Mouse (Mus musculus) C3H10T1/2 (cell line): ENCODE data around the gene Slc5a1. TPM values are rescaled to one million over a fixed set of nuclear protein-coding genes. Genes with fewer than 3 reads are reported as not detected.

Experiments
- polyA plus RNA-seq, 2 experiments: library from polyadenylated mRNA; unstranded; fragments of >200 nt; fragmentation: generic; extraction: Trizol; gene quantifications; one replicate each; pipeline ENCODE4 v1.2.1; 2012; ENCODE audit warnings: missing spikeins in 2 of 2

The Slc5a1 gene
- under 1 TPM; under 0.01 to 0.01 TPM for polyA plus RNA-seq

DNA sequence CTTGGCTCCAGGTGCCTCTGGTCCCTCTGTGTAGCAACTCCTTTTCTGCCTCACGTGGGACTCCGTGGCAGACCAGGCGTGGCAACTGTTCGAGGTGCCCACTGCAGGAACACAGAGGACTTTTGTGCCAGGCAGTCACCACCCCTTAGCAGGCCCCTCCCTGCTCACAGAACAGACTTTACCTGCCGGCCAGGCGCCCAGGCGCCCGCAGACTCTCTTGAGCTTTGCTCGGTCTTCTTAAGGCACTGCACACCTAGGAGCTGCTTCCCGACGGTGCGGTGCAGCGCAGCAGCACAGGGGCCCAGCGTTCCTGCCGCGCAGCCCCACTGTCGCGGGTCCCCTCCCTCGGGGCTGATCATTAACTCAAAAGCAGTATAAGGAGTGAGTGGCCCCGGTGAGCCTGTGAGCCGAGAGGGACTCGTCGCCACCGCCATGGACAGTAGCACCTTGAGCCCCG, at the start of gene Slc5a1:
Gene Slc5a1, plus strand, starts transcription at position 195 of the 457 bp plus-strand sequence.

Other genes starting within 250 kb of the Slc5a1 start
- 1 to 10 TPM in 1 of 2 experiments, under 1 TPM in 1; 0.15 to 4.8 TPM for gene Prr14l, start 250.0 kb upstream of the Slc5a1 start, polyA plus RNA-seq
- 1 to 10 TPM; 1.9 to 7.6 TPM for gene Depdc5, start 240.5 kb upstream of the Slc5a1 start, polyA plus RNA-seq
- gene Ywhah, start 85.4 kb upstream of the Slc5a1 start, polyA plus RNA-seq, result 100 to 1,000 TPM in 1 of 2 experiments, 10 to 100 TPM in 1; 65.8 to 113 TPM
- 100 to 1,000 TPM in 1 of 2 experiments, 10 to 100 TPM in 1; 22.5 to 546 TPM for gene Spon2, start 114.2 kb downstream of the Slc5a1 start, polyA plus RNA-seq
- 100 to 1,000 TPM; 142 to 242 TPM for gene Ctbp1, start 170.8 kb downstream of the Slc5a1 start, polyA plus RNA-seq
- gene Maea, start 231.3 kb downstream of the Slc5a1 start, polyA plus RNA-seq, result 100 to 1,000 TPM in 1 of 2 experiments, 10 to 100 TPM in 1; 30.6 to 112 TPM